Mouse (Mus musculus): ENCODE data around the gene Gm20817. TPM values are rescaled to one million over a fixed set of nuclear protein-coding genes. Genes with fewer than 3 reads are reported as not detected.

The Gm20817 gene
- not detected in 2 replicates for polyA plus RNA-seq (2012; ENCODE audit: low replicate concordance)

GRCm38 (mm10) chrY:68832628-68833027 lies at the start of gene Gm20817:
Gene Gm20817 (minus strand): TSS chrY:68832728.

Measured in hematopoietic multipotent progenitor cell, adult 10-12 weeks (in vitro differentiated cells).